Mouse (Mus musculus) bone marrow macrophage, adult 2 months (primary cell): ENCODE data around the gene Kif5c.

Experiments
- CTCF ChIP-seq: IDR thresholded peaks from 2 replicates; pipeline ENCODE4 v1.5.1; 2012; ENCODE audit warnings: low read depth, mild to moderate bottlenecking, low read length, moderate library complexity
- POLR2A ChIP-seq: IDR thresholded peaks from 2 replicates; pipeline ENCODE4 v1.6.1; 2012; ENCODE audit warnings: mild to moderate bottlenecking, low read depth, low read length, borderline replicate concordance

DNA sequence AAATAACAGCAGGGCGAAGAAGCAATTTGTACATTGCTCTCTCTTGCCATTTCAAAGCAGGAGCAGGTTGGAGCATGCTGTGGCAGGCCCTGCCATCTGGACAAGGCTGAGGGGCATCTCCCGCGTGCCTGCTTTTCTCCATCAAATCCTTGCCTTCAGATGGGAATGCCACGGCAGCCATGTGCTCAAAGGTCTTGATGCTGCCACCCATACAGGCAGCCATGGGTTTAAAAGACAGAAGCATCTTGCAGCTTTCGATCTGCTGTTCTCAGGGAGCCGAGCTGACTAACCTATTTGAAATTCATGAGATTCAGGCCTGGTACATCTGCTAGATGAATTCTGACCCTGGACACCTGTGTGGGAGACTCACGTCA, 53.4 kb downstream of the Kif5c start:
- TF ChIP-seq CTCF = no peak
- no peak for TF ChIP-seq POLR2A
